Mouse (Mus musculus) forebrain, embryonic 11.5 days (tissue): ENCODE results near the gene Magi2. TPM values are rescaled to one million over a fixed set of nuclear protein-coding genes. Genes with fewer than 3 reads are reported as not detected.

Experiments
- ATAC-seq: fragments of 200-750 bp; cut with Nextera tagmentation; replicated peaks from 2 replicates; pipeline ENCODE4 v1.8.0; 2017; ENCODE audit warnings: moderate TSS enrichment; ENCODE audit not compliant: low FRiP score
- DNase-seq: peaks from one replicate; pipeline ENCODE4 v3.0.0-alpha.2; 2017; ENCODE audit warnings: low spot score
- H3K27ac ChIP-seq: fragments of 300-500 bp; sonication (generic); 2 replicates; pipeline ENCODE4 v1.5.1; 2014; ENCODE audit warnings: low read depth, low read length
- H3K27me3 ChIP-seq: fragments of 300-500 bp; sonication (generic); 2 replicates; pipeline ENCODE4 v1.6.1; 2014; ENCODE audit warnings: mild to moderate bottlenecking, low read length, mixed read lengths; ENCODE audit not compliant: control insufficient read depth, insufficient read depth
- H3K36me3 ChIP-seq: fragments of 300-500 bp; sonication (generic); 2 replicates; pipeline ENCODE4 v1.6.1; 2014; ENCODE audit warnings: mild to moderate bottlenecking, low read length, moderate library complexity, mixed read lengths; ENCODE audit not compliant: control insufficient read depth, insufficient read depth
- H3K4me1 ChIP-seq: fragments of 300-500 bp; sonication (generic); replicated peaks from 2 replicates; pipeline ENCODE4 v1.6.1; 2014; ENCODE audit warnings: low read length, mixed read lengths; ENCODE audit not compliant: control insufficient read depth, insufficient read depth
- H3K4me2 ChIP-seq: fragments of 300-500 bp; sonication (generic); 2 replicates; pipeline ENCODE4 v1.6.1; 2014; ENCODE audit warnings: low read depth, mild to moderate bottlenecking, low read length, moderate library complexity, mixed read lengths; ENCODE audit not compliant: severe bottlenecking
- H3K4me3 ChIP-seq: fragments of 300-500 bp; sonication (generic); 2 replicates; pipeline ENCODE4 v1.5.1; 2014; ENCODE audit warnings: low read depth, low read length
- H3K9ac ChIP-seq: fragments of 300-500 bp; sonication (generic); 2 replicates; pipeline ENCODE4 v1.6.1; 2014; ENCODE audit warnings: low read length
- H3K9me3 ChIP-seq: fragments of 300-500 bp; sonication (generic); 2 replicates; pipeline ENCODE4 v1.6.1; 2016; ENCODE audit warnings: low read length, mixed read lengths; ENCODE audit not compliant: control insufficient read depth
- WGBS: fragments of 180-500 bp; shearing (Covaris S2); extraction: QIAGEN DNeasy Blood & Tissue Kit; methylation state at CpG from one replicate; pipeline ENCODE4 v1.1.7; 2014; 5-methylcytosine and 5-hydroxymethylcytosine counted together
- polyA plus RNA-seq: library from polyadenylated mRNA; unstranded; fragments of >200 nt; fragmentation: Nextera tagmentation; extraction: Ambion mirVana; gene quantifications from 2 replicates; pipeline ENCODE4 v1.2.1, GENCODE M21; 2014

Gene Magi2
- polyA plus RNA-seq, 1 experiment from 2014 or later = 10.2 TPM

DNA sequence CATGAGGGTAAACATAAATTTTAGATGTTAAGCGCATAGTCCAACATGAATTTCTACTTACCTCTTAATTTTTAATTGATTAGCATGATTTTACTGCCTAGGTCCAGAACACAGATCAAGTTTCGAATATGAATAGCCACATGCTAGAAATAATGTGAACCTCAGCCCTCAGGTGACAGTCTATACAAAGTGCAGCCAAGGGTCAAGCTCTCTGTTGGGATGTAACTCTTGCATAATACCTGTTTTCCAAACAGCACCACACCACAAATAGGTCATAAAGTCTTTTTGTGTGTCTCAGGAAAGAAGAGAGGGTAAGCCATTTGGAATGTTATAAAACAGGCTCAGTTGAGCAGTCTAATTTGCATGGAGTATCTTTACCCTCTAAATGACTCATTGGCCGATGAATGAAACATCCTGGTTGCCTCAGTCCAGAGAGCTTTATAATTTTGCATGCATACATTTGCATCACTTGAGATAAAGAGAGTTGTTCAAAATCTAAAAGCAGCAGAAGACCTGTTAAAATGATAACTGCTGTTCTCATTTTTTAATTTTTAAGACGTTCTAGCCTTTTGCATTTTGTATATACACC, 246.1 kb downstream of the Magi2 start:
- no peak overlapping the region for H3K4me3 ChIP-seq
- WGBS = 79% methylated on average over 4 of the region's 4 CpGs
- no peak overlapping the region for H3K4me2 ChIP-seq
- H3K27me3 ChIP-seq = no peaks in the 10 kb centered on the region
- no peak overlapping the region for H3K27ac ChIP-seq
- ATAC-seq = no peak
- no peak overlapping the region for H3K9ac ChIP-seq
- H3K4me1 ChIP-seq = no peaks in the 10 kb centered on the region
- DNase-seq = no peak
- no peaks in the 10 kb centered on the region for H3K9me3 ChIP-seq
- H3K36me3 ChIP-seq = no peaks in the 10 kb centered on the region

DNA sequence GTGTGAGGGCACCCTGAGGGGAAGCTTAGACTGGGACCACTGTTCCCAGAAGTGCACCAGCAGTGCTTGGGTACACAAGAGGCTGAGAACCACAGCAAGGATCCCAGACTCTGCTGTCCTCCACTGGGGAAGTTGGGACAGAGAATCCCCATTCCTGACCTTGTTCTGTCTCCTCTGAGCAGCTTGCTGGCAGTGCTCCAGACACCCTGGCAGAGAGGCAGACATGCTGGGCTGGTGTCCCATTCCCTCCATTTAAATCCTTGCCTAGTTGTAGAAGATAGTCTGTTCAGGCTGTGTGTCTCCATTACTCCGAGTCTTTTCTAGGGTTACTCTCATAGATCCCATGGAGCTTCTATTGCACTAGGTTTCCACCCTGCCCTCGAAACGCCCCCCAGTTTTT, 256.1 kb downstream of the Magi2 start:
- Histone ChIP-seq H3K4me2 (no peak overlapping the region), H3K9me3 (no peaks in the 10 kb centered on the region), H3K27ac (no peak overlapping the region), H3K4me1 (no peaks in the 10 kb centered on the region), H3K27me3 (no peaks in the 10 kb centered on the region), H3K4me3 (no peak overlapping the region), H3K36me3 (no peaks in the 10 kb centered on the region), H3K9ac (no peak overlapping the region)
- 83% methylated on average over 3 of the region's 3 CpGs for WGBS
- ATAC-seq (no peak), DNase-seq (no peak)

DNA sequence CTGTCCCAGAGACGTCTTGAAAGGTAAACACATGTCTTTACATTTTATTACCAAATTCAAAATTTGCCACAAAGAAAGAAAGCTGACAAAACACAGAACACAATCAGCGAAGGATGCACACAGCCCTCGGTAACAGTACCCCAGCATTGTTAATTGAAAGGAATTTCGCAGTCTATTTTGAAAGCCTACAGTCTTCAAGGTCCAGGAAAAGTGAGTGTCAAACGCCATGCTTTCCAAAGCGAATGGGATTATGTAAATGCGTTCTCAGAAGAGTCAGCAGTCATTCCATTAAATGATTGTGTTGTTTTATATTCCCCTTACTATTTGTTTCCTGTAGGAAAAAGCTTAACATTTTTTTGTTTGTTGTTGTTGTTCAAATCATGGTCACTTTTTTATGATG, 261.1 kb downstream of the Magi2 start:
- H3K9ac ChIP-seq = no peak overlapping the region
- H3K4me3 ChIP-seq = no peak overlapping the region
- H3K27me3 ChIP-seq = no peaks in the 10 kb centered on the region
- no peaks in the 10 kb centered on the region for H3K36me3 ChIP-seq
- H3K4me1 ChIP-seq = no peaks in the 10 kb centered on the region
- ATAC-seq (no peak), DNase-seq (no peak)
- H3K4me2 ChIP-seq = no peak overlapping the region
- WGBS = 20% methylated on average over 7 of the region's 7 CpGs
- H3K9me3 ChIP-seq = no peaks in the 10 kb centered on the region
- no peak overlapping the region for H3K27ac ChIP-seq

DNA sequence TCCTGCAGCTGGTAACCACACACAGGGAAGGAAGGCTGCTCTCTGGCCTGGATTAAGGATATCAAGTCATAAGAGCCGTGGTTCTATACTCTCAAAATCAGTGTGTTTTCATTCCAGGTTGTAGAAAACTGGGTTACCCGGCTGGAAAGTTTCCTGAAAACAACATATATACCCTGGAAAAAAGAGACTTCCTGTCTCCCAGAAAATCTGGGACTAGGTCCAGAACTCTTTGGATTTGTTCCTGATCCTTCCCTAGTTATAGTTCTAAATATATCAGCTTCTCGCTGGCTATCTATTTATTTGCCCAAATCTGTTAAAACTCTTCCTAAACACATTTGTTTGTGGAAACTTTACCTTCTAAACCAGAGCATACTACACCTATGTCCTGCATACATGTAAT, 274.2 kb downstream of the Magi2 start:
- WGBS = 90% methylated on average over 3 of the region's 3 CpGs
- H3K27ac ChIP-seq = no peak overlapping the region
- H3K9ac ChIP-seq = no peak overlapping the region
- ATAC-seq (no peak), DNase-seq (no peak)
- no peaks in the 10 kb centered on the region for H3K9me3 ChIP-seq
- no peaks in the 10 kb centered on the region for H3K27me3 ChIP-seq
- H3K36me3 ChIP-seq = no peaks in the 10 kb centered on the region
- H3K4me2 ChIP-seq = no peak overlapping the region
- H3K4me1 ChIP-seq = no peaks in the 10 kb centered on the region
- no peak overlapping the region for H3K4me3 ChIP-seq

DNA sequence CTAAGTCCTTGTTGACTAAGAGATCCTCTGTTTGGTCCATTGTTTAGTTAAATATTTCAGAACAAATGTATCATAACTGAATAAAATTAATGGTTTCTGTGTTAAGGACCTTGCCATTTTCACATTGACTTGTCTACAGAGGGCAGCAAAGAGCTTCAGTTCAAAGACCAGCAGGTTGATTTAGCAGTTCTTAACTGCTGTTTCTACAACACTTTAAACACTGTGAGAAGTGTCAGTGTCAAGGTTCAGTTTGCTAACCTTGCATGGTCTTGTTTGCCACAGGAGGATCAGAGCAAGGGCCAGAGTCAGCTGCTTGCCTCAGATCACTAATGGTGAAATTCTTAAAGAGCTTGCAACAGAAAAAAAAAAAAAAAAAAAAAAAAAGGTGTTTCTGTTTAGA, 295.3 kb downstream of the Magi2 start:
- H3K27ac ChIP-seq = no peak overlapping the region
- no peak overlapping the region for H3K4me2 ChIP-seq
- H3K9ac ChIP-seq = no peak overlapping the region
- ATAC-seq (peak; percentile 72), DNase-seq (no peak)
- no peaks in the 10 kb centered on the region for H3K27me3 ChIP-seq
- H3K36me3 ChIP-seq = no peaks in the 10 kb centered on the region
- no peaks in the 10 kb centered on the region for H3K4me1 ChIP-seq
- no peak overlapping the region for H3K4me3 ChIP-seq
- H3K9me3 ChIP-seq = no peaks in the 10 kb centered on the region

DNA sequence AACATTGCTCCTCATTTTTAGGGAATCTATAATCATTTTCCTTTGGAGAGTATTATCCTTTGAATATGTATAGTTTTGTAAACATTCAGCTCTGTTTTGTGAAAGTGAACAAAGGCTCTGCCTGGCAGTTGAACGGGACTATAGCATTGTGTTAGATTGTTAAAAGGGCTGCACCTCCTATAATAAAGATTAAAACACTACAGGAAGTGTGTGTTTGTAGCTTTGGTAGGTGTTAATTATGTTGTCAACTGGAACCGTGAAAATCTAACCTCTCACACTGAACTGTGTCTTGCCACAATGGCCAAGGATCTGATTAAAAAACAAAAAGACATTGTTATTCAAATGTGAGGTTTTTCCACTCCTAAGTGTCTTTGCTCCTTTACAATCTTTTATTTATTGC, 312.5 kb downstream of the Magi2 start:
- H3K9me3 ChIP-seq = no peaks in the 10 kb centered on the region
- 5% methylated on average over 2 of the region's 2 CpGs for WGBS
- no peak overlapping the region for H3K4me3 ChIP-seq
- ATAC-seq (no peak), DNase-seq (no peak)
- no peaks in the 10 kb centered on the region for H3K4me1 ChIP-seq
- no peaks in the 10 kb centered on the region for H3K36me3 ChIP-seq
- H3K9ac ChIP-seq = no peak overlapping the region
- no peaks in the 10 kb centered on the region for H3K27me3 ChIP-seq
- no peak overlapping the region for H3K4me2 ChIP-seq
- no peak overlapping the region for H3K27ac ChIP-seq

DNA sequence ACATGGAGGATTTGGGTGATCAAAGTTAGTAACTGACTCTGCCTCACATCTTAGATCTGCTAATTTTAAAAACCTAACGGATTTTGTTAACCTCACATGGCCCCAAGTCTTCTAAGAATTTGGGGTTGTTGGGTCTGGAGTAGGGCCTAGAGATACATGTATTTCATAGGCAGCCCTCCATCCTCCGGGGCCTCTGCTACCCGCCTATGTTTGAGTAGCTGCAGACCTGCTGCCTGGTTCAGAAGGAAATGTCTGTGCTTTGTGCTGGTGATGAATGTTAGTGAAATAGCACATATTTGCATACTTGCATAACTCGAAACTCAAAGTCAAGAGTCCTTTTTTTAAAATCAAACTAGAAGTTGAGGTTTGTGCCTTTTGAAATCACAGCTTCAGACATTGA, 319.6 kb downstream of the Magi2 start:
- no peak overlapping the region for H3K27ac ChIP-seq
- H3K36me3 ChIP-seq = no peaks in the 10 kb centered on the region
- no peak for ATAC-seq
- no peak overlapping the region for H3K4me3 ChIP-seq
- DNase-seq = no peak
- H3K4me2 ChIP-seq = no peak overlapping the region
- no peaks in the 10 kb centered on the region for H3K4me1 ChIP-seq
- 87% methylated on average over 4 of the region's 4 CpGs for WGBS
- no peaks in the 10 kb centered on the region for H3K9me3 ChIP-seq
- no peaks in the 10 kb centered on the region for H3K27me3 ChIP-seq
- H3K9ac ChIP-seq = no peak overlapping the region

DNA sequence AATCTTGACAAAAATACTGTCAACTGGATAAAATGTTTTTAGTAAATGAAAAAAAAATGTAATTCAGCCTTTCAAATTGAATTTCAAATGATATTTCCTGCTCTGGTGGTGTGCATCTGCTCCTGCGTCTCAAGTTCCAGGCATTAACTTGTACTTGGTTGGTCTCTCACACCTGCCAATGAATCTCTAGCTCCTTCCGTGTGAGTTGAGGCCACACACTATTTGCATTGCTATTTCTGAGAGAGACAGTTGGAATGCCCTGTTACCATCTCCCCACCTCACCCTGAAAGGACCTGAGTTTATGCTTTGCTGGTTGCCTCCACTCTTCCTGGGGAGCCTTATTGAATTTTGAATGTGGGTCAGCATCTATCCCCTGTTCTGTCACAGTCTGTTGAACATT, 320.1 kb downstream of the Magi2 start:
- Histone ChIP-seq H3K9ac (no peak overlapping the region), H3K4me2 (no peak overlapping the region), H3K4me1 (no peaks in the 10 kb centered on the region), H3K4me3 (no peak overlapping the region), H3K27ac (no peak overlapping the region), H3K27me3 (no peaks in the 10 kb centered on the region), H3K9me3 (no peaks in the 10 kb centered on the region), H3K36me3 (no peaks in the 10 kb centered on the region)
- no peak for DNase-seq
- no peak for ATAC-seq
- WGBS = 86% methylated on average over 2 of the region's 2 CpGs

DNA sequence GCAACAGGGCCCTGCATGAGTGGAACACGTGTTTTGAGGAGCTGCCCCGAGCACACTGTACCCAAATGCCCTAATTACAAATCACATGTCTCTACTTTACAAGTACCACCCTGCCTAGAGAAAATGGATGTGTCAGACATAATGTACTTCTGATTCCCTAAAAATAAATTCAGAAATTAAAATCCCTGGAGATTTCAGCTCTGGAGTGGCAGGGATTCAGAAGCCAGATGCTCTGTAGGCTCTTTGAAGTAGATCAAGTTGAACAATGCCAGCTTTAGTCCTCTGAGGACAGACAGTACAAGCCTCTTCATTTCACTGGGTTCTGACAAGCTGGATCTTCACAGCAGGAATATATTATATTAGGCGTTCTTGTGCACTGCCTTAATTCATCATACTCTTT, 326.7 kb downstream of the Magi2 start:
- Histone ChIP-seq H3K27me3 (no peaks in the 10 kb centered on the region), H3K4me2 (no peak overlapping the region), H3K4me3 (no peak overlapping the region), H3K27ac (no peak overlapping the region), H3K36me3 (no peaks in the 10 kb centered on the region), H3K4me1 (no peaks in the 10 kb centered on the region), H3K9ac (no peak overlapping the region), H3K9me3 (no peaks in the 10 kb centered on the region)
- 78% methylated on average over 3 of the region's 3 CpGs for WGBS
- no peak for DNase-seq
- ATAC-seq = no peak
